8 mouse cellular contexts compared by ENCODE assay signal in genomic region chr7:90130501-90131375, GRCm38 (mm10). TPM values are rescaled to one million over a fixed set of nuclear protein-coding genes. Genes with fewer than 3 reads are reported as not detected.
DNase-seq lines count a peak whose midpoint lies in the region; ATAC-seq and TF ChIP-seq lines count a peak whose summit lies in the region.

No protein-coding gene starts in this region.

- peak overlapping the region; percentile 96 for H3K4me3 ChIP-seq in gastrocnemius, adult 2 months
- peak overlapping the region; percentile 95 for H3K4me3 ChIP-seq in kidney, embryonic 14.5 days (ENCODE audit: low read length)
- peak overlapping the region; percentile 98 for H3K4me3 ChIP-seq in liver, embryonic 13.5 days (replicated peaks)
- peak overlapping the region; percentile 94 for H3K4me3 ChIP-seq in neural tube, embryonic 14.5 days (ENCODE audit: low read depth, low read length)

- H3K9me3 ChIP-seq in kidney, embryonic 14.5 days (ENCODE audit: control insufficient read depth, low read length), result no peaks in the 10 kb centered on the region
- no peaks in the 10 kb centered on the region for H3K9me3 ChIP-seq in liver, embryonic 13.5 days (replicated peaks)
- no peaks in the 10 kb centered on the region for H3K9me3 ChIP-seq in neural tube, embryonic 14.5 days (ENCODE audit: control insufficient read depth, low read length)

- peak; percentile 68 for ATAC-seq in kidney, embryonic 14.5 days (ENCODE audit: low FRiP score, low TSS enrichment)
- ATAC-seq in liver, embryonic 13.5 days (ENCODE audit: low read depth), result peak; percentile 54
- peak; percentile 80 for ATAC-seq in neural tube, embryonic 14.5 days (ENCODE audit: low read depth)

- peaks cover 3% of the 10 kb centered on the region; the same call in 1 of the 2 replicates for H3K4me1 ChIP-seq in kidney, embryonic 14.5 days (ENCODE audit: control insufficient read depth, insufficient read depth, low read length)
- H3K4me1 ChIP-seq in liver, embryonic 13.5 days (replicated peaks), result peaks cover 43% of the 10 kb centered on the region
- peaks cover 11% of the 10 kb centered on the region; the same call in 1 of the 2 replicates for H3K4me1 ChIP-seq in neural tube, embryonic 14.5 days (ENCODE audit: control insufficient read depth, insufficient read depth, low read length)

- H3K27me3 ChIP-seq in kidney, embryonic 14.5 days (ENCODE audit: control insufficient read depth, insufficient read depth, low read length), result no peaks in the 10 kb centered on the region
- no peaks in the 10 kb centered on the region for H3K27me3 ChIP-seq in liver, embryonic 13.5 days
- H3K27me3 ChIP-seq in neural tube, embryonic 14.5 days (ENCODE audit: control insufficient read depth, insufficient read depth, low read length), result no peaks in the 10 kb centered on the region

- TF ChIP-seq CTCF in gastrocnemius, adult 2 months (IDR thresholded peaks at IDR 0.05), result no peak

- H3K27ac ChIP-seq in gastrocnemius, adult 2 months, result peak overlapping the region; percentile 100
- peak overlapping the region; percentile 95 for H3K27ac ChIP-seq in kidney, embryonic 14.5 days (ENCODE audit: low read depth, low read length)
- H3K27ac ChIP-seq in liver, embryonic 13.5 days, result peak overlapping the region; percentile 99
- H3K27ac ChIP-seq in neural tube, embryonic 14.5 days (ENCODE audit: low read depth, low read length), result peak overlapping the region; percentile 96

- H3K36me3 ChIP-seq in kidney, embryonic 14.5 days (ENCODE audit: control insufficient read depth, insufficient read depth, low read length), result no peaks in the 10 kb centered on the region
- H3K36me3 ChIP-seq in liver, embryonic 13.5 days, result no peaks in the 10 kb centered on the region
- no peaks in the 10 kb centered on the region for H3K36me3 ChIP-seq in neural tube, embryonic 14.5 days (ENCODE audit: control insufficient read depth, insufficient read depth, low read length)

- peak overlapping the region; percentile 98 for H3K9ac ChIP-seq in kidney, embryonic 14.5 days (ENCODE audit: low read depth, low read length)
- H3K9ac ChIP-seq in liver, embryonic 13.5 days, result peak overlapping the region; percentile 99
- peak overlapping the region; percentile 85 for H3K9ac ChIP-seq in neural tube, embryonic 14.5 days (replicated peaks; ENCODE audit: low read depth, low read length)

- under 1% methylated on average over 37 of the region's 39 CpGs for whole genome bisulfite sequencing in kidney, embryonic 14.5 days
- WGBS in liver, embryonic 13.5 days (ENCODE audit: insufficient replicate concordance), result under 1% methylated on average over 39 of the region's 39 CpGs
- WGBS in neural tube, embryonic 14.5 days, result under 1% methylated on average over 39 of the region's 39 CpGs

- intact Hi-C loops in gastrocnemius, adult 2 months (cut with DNase I), result loop anchor here (1.0 kb wide), 1 partner anchor 100 kb away; no protein-coding TSS in a partner anchor

- peak overlapping the region; percentile 56 for H3K4me2 ChIP-seq in kidney, embryonic 14.5 days (replicated peaks; ENCODE audit: low read depth, low read length)
- peak overlapping the region; percentile 70 for H3K4me2 ChIP-seq in liver, embryonic 13.5 days
- peak overlapping the region; percentile 90 for H3K4me2 ChIP-seq in neural tube, embryonic 14.5 days (ENCODE audit: low read depth, low read length)

- peak; percentile 8 to 14 for DNase-seq in left cerebral cortex, adult 18-20 months (ENCODE audit: low spot score in 2 of 2)
- no peak for DNase-seq in left cerebral cortex, adult 11 months (ENCODE audit: low spot score)
- DNase-seq in cerebellum, postnatal 10 days, result peak; percentile 56 to 71
- peak; percentile 55 for DNase-seq in gastrocnemius, adult 2 months
- peak; percentile 46 for DNase-seq in liver, embryonic 13.5 days
- DNase-seq in thymus, adult 18-20 months, result peak; percentile 28 to 42

RNA-seq across cellular contexts. Expression of gene Picalm, which starts 0.7 kb away (rescaled TPM):
- 100 to 1,000 TPM; 139 to 141 TPM for total RNA-seq in left cerebral cortex, adult 18-20 months (2021)
- 10 to 100 TPM; 87.9 to 93.4 TPM for total RNA-seq in gastrocnemius, adult 2 months (2021)
- 47.9 and 52.1 TPM in 2 replicates for polyA plus RNA-seq in kidney, embryonic 14.5 days (2014; fragmentation: Nextera tagmentation; extraction: Ambion mirVana)
- 51.1 and 58.4 TPM in 2 replicates for polyA plus RNA-seq in liver, embryonic 13.5 days (2015; fragmentation: Nextera tagmentation; extraction: Ambion mirVana)
- polyA plus RNA-seq in neural tube, embryonic 14.5 days (2014; fragmentation: Nextera tagmentation; extraction: Ambion mirVana), result 58.0 and 59.0 TPM in 2 replicates
